Mouse (Mus musculus): ENCODE results near the gene Alad.

GRCm38 (mm10) chr4:62557436-62557835 is 37.7 kb upstream of the Alad start:
- no peak for TF ChIP-seq EP300 (IDR thresholded peaks at IDR 0.05; ENCODE audit: insufficient read depth, low read depth, low read length)
- no peak for TF ChIP-seq CTCF (IDR thresholded peaks at IDR 0.05; ENCODE audit: low read depth, low read length)

All from ES-Bruce4 (cell line).